Mouse (Mus musculus) brown adipose tissue, adult 24 weeks (tissue): ENCODE results near the gene Phlpp1. TPM values are rescaled to one million over a fixed set of nuclear protein-coding genes. Genes with fewer than 3 reads are reported as not detected.

Source experiments
- H3K27ac ChIP-seq: fragments of 200-500 bp; replicated peaks from 2 replicates; pipeline ENCODE4 v1.5.1; 2012; ENCODE audit warnings: low read depth, mild to moderate bottlenecking, low read length
- H3K4me1 ChIP-seq: fragments of 200-500 bp; 2 replicates; pipeline ENCODE4 v1.6.1; 2012; ENCODE audit warnings: low read length, mixed read lengths; ENCODE audit not compliant: control insufficient read depth, insufficient read depth, insufficient read length
- H3K4me3 ChIP-seq: fragments of 200-500 bp; 2 replicates; pipeline ENCODE4 v1.5.1; 2012; ENCODE audit warnings: low read depth, mild to moderate bottlenecking, low read length, moderate library complexity; ENCODE audit not compliant: insufficient read depth
- polyA plus RNA-seq: library from polyadenylated mRNA; stranded (reverse); fragments of >200 nt; gene quantifications from 2 replicates; pipeline ENCODE4 v1.2.4, GENCODE M21; 2012; ENCODE audit not compliant: missing spikeins, insufficient read depth, insufficient read length

The Phlpp1 gene
- polyA plus RNA-seq, 1 experiment: 7.5 TPM

DNA sequence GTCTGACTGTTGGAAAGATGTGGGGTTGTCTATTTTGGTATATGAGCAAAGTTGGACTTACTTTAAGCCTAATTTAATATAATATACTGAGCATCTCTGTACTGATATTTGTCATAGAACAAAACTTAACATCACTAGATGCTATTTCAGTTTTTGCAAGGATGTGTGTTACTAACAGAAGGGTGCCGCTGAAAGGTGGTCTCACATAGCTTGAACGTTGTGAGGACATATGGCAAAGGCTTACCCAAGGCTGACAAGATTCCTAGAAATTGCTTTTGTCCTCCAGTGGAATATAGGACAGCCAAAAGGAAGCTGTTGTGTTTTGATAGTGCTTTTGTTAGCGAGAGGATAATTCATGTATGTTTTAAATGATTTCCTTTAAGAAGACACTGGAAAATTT, 3.8 kb downstream of the Phlpp1 start:
- Histone ChIP-seq H3K27ac (no peak overlapping the region), H3K4me3 (no peak overlapping the region; the same call in 1 of the 2 replicates), H3K4me1 (peaks cover 8% of the 10 kb centered on the region)

DNA sequence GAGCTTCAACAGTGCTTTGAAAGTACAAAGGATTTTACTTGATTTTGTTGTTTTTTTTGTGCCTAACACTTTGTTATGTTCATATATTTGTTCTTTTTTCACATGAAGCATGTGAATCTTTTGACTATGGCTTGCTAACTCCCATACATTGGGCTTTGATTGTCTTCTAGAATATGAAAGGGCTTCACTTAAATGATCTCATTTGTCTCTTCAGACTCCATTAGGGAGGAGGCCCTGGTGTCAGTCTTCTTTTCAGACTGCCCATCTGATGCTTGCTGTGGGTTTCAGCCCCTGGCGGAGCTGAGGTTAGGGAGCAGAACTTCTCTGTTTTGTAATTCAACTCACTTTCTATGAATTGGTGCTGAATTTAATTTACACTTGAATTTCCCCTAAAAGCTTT, 5.2 kb downstream of the Phlpp1 start:
- H3K4me1 ChIP-seq: peaks cover 8% of the 10 kb centered on the region
- H3K27ac ChIP-seq: no peak overlapping the region
- no peak overlapping the region for H3K4me3 ChIP-seq

DNA sequence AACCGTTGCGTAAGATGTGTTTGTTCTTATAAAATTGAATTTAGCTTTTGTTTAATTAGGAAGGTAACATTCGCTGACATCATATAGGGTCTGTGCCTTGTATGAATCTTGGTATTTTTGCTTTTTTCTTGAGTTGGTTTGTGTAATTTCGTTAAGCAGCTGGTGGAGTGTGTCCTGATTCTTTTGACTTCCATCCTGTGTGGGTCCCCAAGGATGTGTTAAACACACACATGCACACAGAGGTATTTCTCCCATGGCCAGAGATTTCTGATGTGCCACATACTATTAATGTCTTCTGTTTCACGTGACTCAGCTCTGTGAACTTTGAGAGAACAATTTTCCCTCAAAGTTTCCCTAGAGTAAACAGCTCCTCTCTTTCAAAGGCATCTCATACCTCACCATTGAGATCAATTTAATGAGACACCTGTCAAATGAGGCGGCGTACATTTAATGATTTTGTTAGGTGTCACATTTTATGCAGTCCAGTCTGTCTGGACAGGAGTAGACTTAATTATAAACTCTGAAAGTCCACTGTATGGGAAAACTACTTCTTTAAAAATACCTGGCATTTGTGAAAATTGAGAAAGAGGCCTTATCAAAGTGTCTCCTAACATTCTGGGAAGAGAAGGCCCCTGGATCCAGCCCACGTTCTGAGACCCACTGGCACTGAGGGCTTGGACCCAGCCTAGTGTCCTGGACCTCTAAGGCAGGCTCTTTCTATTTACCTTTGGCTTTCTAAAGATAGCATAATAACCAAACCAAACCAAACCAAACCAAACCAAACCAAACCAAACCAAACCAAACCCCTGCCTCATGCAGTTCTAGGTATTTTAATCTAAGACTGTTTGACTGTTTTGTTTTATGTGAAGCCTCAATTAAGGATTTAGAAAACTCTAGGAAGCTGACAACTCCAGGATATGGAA, 6.6 kb downstream of the Phlpp1 start:
- Histone ChIP-seq H3K4me1 (peaks cover 10% of the 10 kb centered on the region), H3K4me3 (no peak overlapping the region), H3K27ac (no peak overlapping the region; the same call in 1 of the 2 replicates)

DNA sequence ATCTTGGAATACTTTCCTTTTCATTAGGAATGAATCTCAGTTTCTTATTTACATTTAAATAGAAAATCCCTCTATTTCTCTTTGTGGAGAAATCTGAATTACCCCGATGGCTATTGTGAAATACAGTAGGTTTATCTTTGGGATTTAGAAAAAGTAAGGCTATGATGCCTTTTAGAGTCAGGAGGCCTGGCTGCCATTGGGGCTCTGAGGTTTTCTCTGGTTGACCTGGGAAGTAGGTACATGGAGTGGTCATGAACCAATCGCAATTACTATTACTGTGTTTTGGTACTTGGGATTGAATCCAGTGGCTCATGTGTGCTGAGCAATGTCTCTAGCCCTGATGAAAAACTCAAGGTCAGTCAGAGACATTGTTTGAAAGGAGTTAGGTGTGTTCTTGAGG, 12.1 kb downstream of the Phlpp1 start:
- Histone ChIP-seq H3K4me3 (no peak overlapping the region), H3K4me1 (peaks cover 12% of the 10 kb centered on the region), H3K27ac (peak overlapping the region; percentile 44)

DNA sequence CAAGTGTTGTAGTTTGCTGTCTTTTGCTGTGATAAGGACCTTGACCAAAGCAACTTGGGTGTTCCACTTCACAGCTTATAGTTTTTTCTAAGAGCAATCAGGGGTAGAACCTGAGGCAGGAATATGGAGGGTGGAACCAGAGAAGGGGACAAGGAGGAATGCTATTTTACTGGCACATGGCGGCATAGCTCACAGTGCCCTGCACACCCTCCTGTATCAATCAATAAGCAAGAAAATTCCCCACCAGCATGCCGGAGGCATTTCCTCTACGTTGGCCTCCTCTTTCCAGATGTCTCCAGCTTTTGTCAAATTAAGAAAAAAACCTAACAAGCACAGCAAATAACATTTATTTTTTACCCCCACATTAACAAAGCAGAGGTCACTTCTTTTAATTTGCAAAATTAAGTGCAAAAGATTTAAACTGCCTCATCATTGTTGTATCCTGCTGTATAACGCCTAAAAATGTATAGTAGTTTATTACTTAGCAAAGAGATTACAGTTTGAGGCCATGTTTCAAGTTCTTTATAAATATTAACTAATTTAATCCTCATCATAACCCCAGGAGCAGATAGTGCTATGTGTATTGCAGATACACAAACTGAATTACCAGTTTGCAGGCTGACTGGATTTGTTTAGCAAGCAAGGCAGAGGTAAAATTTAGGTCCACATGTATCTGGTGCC, 13.4 kb downstream of the Phlpp1 start:
- H3K27ac ChIP-seq: peak overlapping the region; percentile 16; the same call in 1 of the 2 replicates
- H3K4me3 ChIP-seq: no peak overlapping the region
- peaks cover 18% of the 10 kb centered on the region for H3K4me1 ChIP-seq

DNA sequence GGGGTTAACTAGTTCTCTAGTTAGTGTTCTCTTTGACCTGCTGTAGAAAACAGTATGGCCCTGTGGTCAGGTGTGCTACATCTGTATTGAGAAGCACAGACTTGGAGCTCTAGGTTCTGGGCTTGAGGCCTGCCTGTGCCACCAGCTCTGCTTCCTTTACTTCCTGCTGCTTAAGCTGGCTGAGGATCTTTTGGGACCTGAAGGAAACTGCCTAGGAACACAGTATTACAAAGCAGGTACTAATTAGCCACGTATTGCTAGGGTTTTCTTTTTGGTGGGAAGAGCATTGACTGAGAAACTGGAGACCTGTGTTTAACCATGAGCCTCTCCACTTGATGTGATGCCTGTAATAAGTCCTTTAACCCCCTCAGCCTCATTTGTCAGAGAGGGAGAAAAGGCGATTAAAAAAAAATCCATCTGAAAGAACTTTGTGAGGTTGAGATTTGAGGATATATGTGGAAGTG, 13.9 kb downstream of the Phlpp1 start:
- H3K27ac ChIP-seq: no peak overlapping the region
- H3K4me1 ChIP-seq: peaks cover 18% of the 10 kb centered on the region

DNA sequence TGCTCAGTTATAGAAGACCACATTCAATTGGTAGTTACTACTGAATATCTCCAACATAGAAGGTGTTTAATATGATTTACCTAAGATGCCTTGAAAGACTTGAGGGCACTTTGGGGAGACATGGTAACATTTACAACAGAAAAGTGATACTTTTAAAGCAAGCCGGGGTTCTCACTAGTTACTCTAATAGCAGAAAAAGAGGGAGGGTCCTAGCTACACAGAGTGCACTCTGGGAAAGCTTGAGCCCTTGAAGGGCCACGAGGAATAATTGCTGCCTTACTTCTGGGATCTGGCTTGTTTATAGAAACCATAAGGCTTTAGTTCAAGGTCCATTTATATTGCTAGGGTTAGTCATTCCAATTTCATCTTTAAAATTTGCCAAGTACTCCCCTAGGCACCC, 14.5 kb downstream of the Phlpp1 start:
- Histone ChIP-seq H3K4me3 (no peak overlapping the region), H3K4me1 (peaks cover 18% of the 10 kb centered on the region), H3K27ac (no peak overlapping the region)

More for the DNA sequence above, 13.9 kb downstream of the Phlpp1 start:
- no peak overlapping the region for H3K4me3 ChIP-seq

DNA sequence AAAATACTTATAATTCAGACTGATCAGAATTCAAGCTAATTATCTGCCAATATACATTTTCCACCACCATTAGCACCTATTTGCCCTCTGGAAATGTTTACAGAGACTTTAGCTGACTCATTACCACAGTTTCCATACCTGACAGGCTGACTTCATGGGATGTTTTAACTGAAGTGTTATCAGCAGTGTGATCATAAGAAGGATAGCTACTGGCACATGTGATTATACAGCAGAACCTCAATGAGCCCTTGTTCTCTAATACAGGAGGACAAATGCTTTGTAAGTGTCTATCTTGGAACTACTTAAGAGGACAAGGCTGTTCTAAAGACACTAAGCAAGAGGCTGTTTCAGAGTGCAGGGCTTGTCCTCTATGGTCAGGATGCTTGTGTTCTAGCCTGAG, 15.9 kb downstream of the Phlpp1 start:
- H3K4me1 ChIP-seq: peaks cover 16% of the 10 kb centered on the region
- no peak overlapping the region for H3K27ac ChIP-seq
- H3K4me3 ChIP-seq: no peak overlapping the region

DNA sequence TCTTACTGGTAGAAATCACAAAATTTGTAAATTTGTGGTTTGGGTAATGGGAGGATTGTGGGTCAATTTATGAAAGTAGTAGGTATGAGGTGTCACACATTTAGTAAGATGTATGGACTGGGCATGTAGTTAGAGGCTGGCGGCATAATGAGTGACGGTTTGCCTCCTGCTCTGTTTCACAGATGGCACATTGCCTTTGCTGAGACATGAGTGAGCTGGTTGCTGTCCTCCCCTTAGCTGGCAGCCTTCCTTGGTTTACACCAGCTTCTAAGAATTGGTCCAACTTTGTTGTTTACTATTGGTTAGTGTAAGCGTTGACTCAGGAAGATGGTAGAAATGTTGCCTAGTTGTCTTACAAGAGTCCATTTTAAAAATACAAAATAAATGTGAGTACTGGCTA, 17.2 kb downstream of the Phlpp1 start:
- no peak overlapping the region for H3K27ac ChIP-seq
- H3K4me3 ChIP-seq: no peak overlapping the region
- H3K4me1 ChIP-seq: peaks cover 19% of the 10 kb centered on the region

DNA sequence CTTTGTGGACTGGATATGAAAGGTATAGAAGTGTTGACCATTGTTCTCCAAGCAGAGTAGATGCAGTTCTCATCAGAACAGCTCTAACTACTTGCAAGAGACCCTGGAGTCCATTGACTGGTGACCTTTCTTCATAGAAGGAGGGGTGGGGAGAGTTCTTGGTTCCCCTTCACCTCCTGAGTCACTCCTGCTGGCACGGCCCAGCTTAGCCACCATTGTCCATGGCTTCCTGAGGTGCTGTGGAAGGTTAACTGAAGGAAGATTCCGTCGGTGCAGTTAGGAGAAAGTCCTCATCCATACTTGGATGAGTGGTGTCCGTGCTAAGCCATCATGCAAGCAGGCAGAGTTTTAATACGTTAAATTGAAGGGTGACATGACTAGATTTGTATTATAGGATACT, 17.8 kb downstream of the Phlpp1 start:
- H3K4me1 ChIP-seq: peaks cover 16% of the 10 kb centered on the region
- peak overlapping the region; percentile 52 for H3K27ac ChIP-seq
- H3K4me3 ChIP-seq: no peak overlapping the region

DNA sequence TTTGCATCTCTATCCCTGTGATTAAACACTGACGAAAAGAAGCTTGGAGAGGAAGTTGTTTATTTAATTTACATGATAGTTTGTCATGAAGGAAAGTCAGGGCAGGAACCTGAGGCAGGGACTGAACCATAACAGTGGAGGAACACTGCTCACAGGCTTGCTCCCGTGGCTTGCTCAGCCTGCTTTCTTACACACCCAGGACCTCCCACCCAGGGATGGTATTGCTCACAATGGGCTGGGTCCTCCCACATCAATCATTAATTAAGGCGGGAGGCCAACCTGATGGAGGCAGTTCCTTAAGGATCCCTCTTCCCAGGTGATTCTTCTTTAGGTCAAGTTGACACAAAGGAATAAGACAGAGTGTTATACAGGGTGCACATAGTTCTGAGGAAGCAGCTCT, 19.1 kb downstream of the Phlpp1 start:
- no peak overlapping the region for H3K4me3 ChIP-seq
- H3K27ac ChIP-seq: no peak overlapping the region
- H3K4me1 ChIP-seq: peaks cover 14% of the 10 kb centered on the region

DNA sequence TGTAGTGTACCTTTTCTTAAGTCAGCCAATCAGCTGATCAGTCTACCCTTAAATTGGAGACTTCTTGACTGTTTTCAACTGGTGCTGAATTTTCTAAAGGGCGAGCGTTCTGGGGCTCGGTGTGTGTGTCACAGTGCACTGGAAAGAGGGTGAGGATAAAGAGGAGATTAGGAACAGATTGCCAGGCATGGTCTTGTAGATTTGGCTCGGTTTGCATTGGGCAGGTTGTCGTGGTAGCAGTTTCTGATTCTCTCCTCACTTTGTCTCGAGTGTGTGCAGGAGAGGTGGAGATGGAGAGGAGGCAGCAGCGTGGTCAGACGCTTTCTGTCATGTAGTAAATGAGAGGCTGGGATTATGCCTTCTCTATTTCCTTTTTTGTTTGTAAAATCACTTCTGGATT, 20.3 kb downstream of the Phlpp1 start:
- no peak overlapping the region for H3K27ac ChIP-seq
- peaks cover 12% of the 10 kb centered on the region for H3K4me1 ChIP-seq
- no peak overlapping the region for H3K4me3 ChIP-seq

DNA sequence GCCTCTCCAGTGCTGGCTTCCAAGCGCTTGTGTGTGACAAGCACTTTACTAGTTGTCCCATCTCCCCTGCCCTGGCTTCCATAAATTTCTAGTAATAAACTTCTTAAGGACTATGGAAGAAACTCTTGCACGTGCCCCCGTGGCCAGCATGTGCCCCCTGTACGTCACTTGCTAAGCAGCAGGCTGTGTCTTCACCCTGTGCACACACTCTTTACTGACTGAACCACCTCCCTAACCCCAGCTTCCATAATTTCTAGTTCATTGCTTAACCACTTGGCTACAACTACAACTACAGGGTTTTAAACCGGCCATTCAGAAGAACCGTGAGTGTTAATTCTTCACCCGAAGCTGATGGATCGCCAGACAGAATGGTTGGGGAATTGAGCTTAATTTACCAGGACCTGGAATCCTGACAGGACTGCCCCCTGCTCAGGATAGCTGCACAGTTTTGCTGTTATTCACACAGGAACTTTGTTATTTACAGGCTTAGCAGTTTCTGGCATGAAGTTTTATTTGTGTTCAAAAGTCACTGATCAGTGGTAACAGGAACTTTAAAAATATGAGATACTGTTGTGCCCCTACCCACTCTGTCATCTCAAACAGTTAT, 21.4 kb downstream of the Phlpp1 start:
- H3K4me1 ChIP-seq: peaks cover 17% of the 10 kb centered on the region
- no peak overlapping the region for H3K27ac ChIP-seq
- H3K4me3 ChIP-seq: no peak overlapping the region

DNA sequence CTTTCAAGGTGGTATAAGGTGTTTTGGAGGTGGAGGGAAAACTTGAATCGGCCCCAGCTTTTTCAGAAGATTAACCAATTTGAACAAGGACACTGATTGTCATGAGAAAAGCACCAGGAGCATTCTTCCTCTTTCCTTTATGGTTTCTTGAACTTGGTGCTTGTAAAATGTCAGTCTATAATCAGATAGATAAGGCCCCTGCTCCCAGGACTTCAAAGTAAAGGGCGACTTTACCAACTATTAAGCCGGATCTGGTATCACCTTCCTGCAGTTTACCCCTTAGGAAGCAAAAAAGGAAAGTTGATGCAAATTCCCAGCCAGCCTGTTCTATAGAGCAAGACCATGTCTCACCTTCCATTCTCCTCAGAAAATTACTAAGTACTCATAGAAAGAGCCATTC, 21.9 kb downstream of the Phlpp1 start:
- H3K4me3 ChIP-seq: no peak overlapping the region
- H3K27ac ChIP-seq: no peak overlapping the region
- H3K4me1 ChIP-seq: peaks cover 18% of the 10 kb centered on the region

DNA sequence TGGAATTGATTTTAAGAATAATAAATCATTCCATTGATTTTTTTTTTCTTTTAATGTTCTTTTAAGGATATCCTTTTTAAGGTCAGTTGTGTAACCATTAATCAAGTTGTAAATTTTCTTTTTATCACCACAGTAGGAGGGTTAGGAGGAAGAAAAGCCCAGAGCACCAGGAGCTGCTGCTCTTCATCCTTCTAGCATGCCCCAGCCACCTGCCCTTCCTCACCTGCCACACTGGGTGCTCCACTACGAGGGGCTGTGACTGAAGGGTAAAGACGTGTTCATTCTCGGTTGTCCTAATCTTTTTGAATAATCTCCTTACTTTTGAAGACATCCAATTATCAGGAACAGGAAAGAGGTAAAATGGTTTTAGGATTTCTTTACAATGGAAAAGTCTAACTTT, 22.7 kb downstream of the Phlpp1 start:
- H3K27ac ChIP-seq: no peak overlapping the region
- no peak overlapping the region for H3K4me3 ChIP-seq
- H3K4me1 ChIP-seq: peaks cover 17% of the 10 kb centered on the region
